Mouse (Mus musculus): Measurements from ENCODE around the gene Olfr586.

The Olfr586 gene

DNA sequence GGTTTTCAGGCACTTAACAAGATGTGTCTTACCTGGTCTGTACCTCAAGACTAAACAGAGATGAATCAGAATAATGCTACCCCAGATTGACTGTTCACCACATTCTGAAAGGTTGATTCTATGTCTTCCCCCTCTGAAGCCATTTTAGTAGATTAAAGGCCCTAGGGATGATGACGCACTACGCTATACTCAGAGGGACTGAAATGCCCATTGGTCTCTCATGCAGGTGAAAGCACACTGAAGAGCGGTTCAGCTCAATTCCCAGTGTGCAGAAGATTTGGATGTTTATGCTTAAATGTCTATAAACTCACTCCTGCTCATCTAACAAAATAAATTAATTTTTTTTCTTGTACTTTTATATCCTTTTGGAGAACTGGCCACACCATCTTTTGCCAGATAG, at the start of gene Olfr586:
Gene Olfr586, minus strand, starts transcription at position 101 of the 400 bp plus-strand sequence.
- ChIA-PET POLR2A (interaction anchor here in 2 of 4 experiments (0.6 kb wide), 2 partner anchors 451 to 1551 kb away, joined by 3 to 4 read pairs; no protein-coding TSS in a partner anchor), CTCF (interaction anchor here in 1 of 4 experiments (0.9 kb wide), 1 partner anchor 612 kb away, joined by 3 read pairs; no protein-coding TSS in a partner anchor)

DNA sequence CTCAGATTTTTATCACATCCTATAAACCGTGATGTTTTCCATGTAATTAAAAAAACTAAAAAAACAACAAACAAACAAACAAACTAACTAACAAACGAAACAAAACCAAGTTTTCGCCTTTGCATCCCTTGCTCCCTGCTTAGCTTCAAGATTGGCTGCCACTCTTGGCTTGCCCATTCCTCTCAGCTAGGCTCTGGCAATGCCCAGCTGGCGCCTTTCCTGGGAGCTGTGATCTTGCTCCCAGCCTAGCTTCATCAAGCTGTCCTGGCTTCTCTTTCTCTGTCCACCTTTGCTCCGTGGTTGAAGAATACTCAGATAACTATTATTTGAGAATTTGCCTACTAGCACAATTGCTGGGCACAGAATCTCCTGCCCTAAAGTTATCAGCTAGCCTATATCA, 44.3 kb upstream of the Olfr586 start:
- POLR2A ChIA-PET = no interaction called here
- CTCF ChIA-PET = no interaction called here

DNA sequence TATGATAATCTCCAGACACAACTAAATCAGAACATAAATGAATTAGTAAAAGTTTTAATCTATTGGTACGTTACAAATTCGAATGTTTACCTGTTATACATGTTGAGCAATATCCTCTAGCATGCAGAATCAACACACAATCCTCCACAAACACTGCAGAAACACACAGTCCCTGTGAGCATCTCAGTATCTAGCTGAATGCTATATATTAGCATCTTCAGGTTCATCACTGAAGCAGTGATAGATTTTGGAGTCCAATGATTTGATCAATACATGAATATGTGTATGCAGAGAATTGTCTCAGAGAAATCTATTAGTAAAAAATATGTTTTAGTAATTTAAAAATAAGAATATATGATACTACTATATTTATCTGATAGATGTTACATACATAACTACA, 30.8 kb upstream of the Olfr586 start, which contains the start of gene Olfr589:
Gene Olfr589, minus strand, starts transcription at position 101 of the 400 bp plus-strand sequence.
- ChIA-PET CTCF (no interaction called here), POLR2A (no interaction called here)

DNA sequence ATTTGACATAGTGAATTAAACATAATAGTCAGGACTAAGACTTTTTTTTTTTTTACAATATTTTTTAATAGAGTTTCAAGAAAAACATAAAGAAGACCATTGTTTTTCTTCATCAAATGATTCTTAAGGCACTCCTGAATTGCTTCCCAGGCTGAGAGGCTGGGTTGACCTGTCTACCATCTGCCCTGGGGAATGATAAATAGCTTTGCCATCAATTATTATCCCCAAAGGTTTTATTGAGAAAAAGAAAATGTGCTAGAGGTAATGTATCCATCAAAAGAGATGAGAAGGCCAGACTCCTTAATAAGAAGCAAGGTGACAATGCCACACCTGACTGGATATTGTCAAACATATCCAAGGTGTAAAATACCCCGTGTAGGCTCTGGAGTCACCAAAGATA, 15.1 kb upstream of the Olfr586 start, which contains the start of gene Olfr588-ps1:
Gene Olfr588-ps1, plus strand, starts transcription at position 301 of the 400 bp plus-strand sequence.
- ChIA-PET POLR2A (no interaction called here), CTCF (no interaction called here)

DNA sequence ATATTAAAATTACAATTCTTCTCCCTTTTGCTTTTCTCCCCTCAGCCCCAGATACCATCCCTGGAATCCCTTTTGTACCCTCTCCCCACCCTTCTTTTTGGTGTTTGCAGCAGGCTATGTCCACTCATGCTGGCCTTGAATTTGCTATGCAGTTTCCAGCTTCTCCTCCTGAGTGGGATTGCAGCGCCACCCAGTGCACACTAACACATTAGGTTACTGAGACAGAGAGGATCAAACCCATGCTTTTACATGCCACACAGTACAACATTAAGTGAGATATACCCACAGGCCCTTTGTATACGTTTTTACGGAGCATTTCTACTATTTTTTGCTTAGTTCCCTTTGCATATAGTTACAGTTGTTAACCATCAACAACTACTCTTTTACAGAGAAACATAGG, 6.0 kb downstream of the Olfr586 start:
- ChIA-PET POLR2A (no interaction called here), CTCF (interaction anchor here in 3 of 4 experiments (0.5 to 1.0 kb wide), 3 partner anchors 103 to 612 kb away, joined by 3 to 5 read pairs (median 3); no protein-coding TSS in a partner anchor)

DNA sequence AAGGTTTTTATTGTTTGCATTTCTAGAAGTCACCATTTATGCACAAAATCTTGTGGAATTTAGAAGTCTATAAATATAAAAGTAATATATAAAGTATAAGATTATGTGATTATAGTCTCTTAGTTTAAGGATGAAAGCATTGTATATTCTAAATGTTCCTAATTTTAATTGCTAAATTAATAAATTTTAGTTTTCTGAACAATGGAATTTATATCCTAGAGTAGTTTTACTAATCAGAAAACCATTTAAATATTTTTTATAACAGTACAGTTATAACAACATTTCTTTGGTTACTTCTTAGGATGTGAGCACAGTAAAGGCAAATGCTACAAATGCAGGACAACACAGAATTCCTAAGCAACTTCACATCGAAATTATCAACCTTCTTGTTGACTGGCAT, 28.0 kb downstream of the Olfr586 start, which contains the start of gene Olfr585:
Gene Olfr585, plus strand, starts transcription at position 301 of the 400 bp plus-strand sequence.
- CTCF ChIA-PET = no interaction called here

DNA sequence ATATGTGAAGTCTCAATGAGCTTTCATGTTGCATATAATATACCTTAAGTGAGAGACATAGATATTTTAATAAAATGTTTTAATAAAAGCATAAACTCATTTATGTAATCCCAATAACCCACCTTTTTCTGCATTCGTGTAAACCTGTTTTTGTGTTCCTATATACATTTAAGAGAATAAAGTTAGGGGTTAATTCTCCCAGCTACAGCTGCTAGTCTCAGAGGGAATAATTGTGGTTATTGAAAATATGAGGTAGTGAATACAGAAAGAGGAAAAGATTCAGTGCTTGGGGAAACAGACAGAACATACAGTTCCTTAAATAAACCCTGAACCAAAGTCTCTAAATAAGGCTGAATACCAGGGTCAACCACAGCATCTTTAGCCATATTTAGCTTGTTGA, 43.9 kb downstream of the Olfr586 start, which contains the start of gene Olfr584:
Gene Olfr584, plus strand, starts transcription at position 301 of the 400 bp plus-strand sequence.
- ChIA-PET POLR2A (no interaction called here), CTCF (no interaction called here)

More for the DNA sequence above, 28.0 kb downstream of the Olfr586 start, which contains the start of gene Olfr585:
- POLR2A ChIA-PET = no interaction called here

Measured in embryonic stem cell, embryonic (primary cell).